Mouse (Mus musculus) gastrocnemius, postnatal 14 days (tissue): ENCODE data around the gene Prkd3. TPM values are rescaled to one million over a fixed set of nuclear protein-coding genes. Genes with fewer than 3 reads are reported as not detected.

Experiments used
- DNase-seq: peaks from one replicate; pipeline ENCODE4 v3.0.0; 2021; ENCODE audit warnings: mixed read lengths
- intact Hi-C: fragments of 180-260 bp; cut with DNase I; formaldehyde crosslinking; loops from one replicate; pipeline ENCODE4 v1.15.1; 2025; ENCODE audit warnings: low total_unique reads
- total RNA-seq, 2 experiments: library from RNA; stranded (reverse); gene quantifications; 2 replicates each; pipeline ENCODE4 v1.2.3; 2021

Gene Prkd3
- total RNA-seq, 2 experiments from 2014 or later, result 11.7 to 13.3 TPM

GRCm38 (mm10) chr17:79014911-79015685 is 5.5 kb downstream of the Prkd3 start:
- no peak for DNase-seq
- intact Hi-C loops, result no loop called here

GRCm38 (mm10) chr17:79013625-79014024 is 7.0 kb downstream of the Prkd3 start:
- no peak for DNase-seq
- intact Hi-C loops, result no loop called here

GRCm38 (mm10) chr17:78999745-79000270 is 20.8 kb downstream of the Prkd3 start:
- intact Hi-C loops, result no loop called here

GRCm38 (mm10) chr17:78999189-78999588 is 21.4 kb downstream of the Prkd3 start:
- no peak for DNase-seq
- intact Hi-C loops, result no loop called here

More at GRCm38 (mm10) chr17:78999745-79000270, 20.8 kb downstream of the Prkd3 start:
- DNase-seq, result no peak

GRCm38 (mm10) chr17:78998130-78998529 is 22.5 kb downstream of the Prkd3 start:
- DNase-seq, result no peak
- intact Hi-C loops, result no loop called here

GRCm38 (mm10) chr17:78994931-78995820 is 25.4 kb downstream of the Prkd3 start:
- DNase-seq, result no peak
- intact Hi-C loops, result no loop called here

GRCm38 (mm10) chr17:78994382-78994781 is 26.2 kb downstream of the Prkd3 start:
- no peak for DNase-seq
- intact Hi-C loops, result no loop called here

- no peak for DNase-seq
- intact Hi-C loops, result no loop called here
These were observed 26.9 kb downstream of the Prkd3 start for GRCm38 (mm10) chr17:78993670-78994069.

GRCm38 (mm10) chr17:78992303-78993027 is 28.2 kb downstream of the Prkd3 start:
- DNase-seq, result no peak
- intact Hi-C loops, result no loop called here

- intact Hi-C loops, result no loop called here
- no peak for DNase-seq
These were observed 29.1 kb downstream of the Prkd3 start for GRCm38 (mm10) chr17:78991549-78991948.

GRCm38 (mm10) chr17:78989015-78989414 is 31.6 kb downstream of the Prkd3 start:
- intact Hi-C loops, result no loop called here
- DNase-seq, result no peak

GRCm38 (mm10) chr17:78983736-78984135 is 36.9 kb downstream of the Prkd3 start:
- DNase-seq, result no peak
- intact Hi-C loops, result no loop called here

GRCm38 (mm10) chr17:78983166-78983565 is 37.5 kb downstream of the Prkd3 start:
- intact Hi-C loops, result no loop called here
- DNase-seq, result no peak

GRCm38 (mm10) chr17:78968500-78968899 is 52.1 kb downstream of the Prkd3 start:
- intact Hi-C loops, result no loop called here
- DNase-seq, result no peak

- DNase-seq, result no peak
- intact Hi-C loops, result no loop called here
These were observed 54.3 kb downstream of the Prkd3 start for GRCm38 (mm10) chr17:78966092-78966883.

- no peak for DNase-seq
- intact Hi-C loops, result no loop called here
These were observed 56.2 kb downstream of the Prkd3 start for GRCm38 (mm10) chr17:78964387-78964786.

- intact Hi-C loops, result no loop called here
- no peak for DNase-seq
These were observed 61.1 kb downstream of the Prkd3 start for GRCm38 (mm10) chr17:78959473-78959872.

- intact Hi-C loops, result no loop called here
These were observed 67.4 kb downstream of the Prkd3 start for GRCm38 (mm10) chr17:78953240-78953639.

GRCm38 (mm10) chr17:78952070-78952469 is 68.5 kb downstream of the Prkd3 start:
- no peak for DNase-seq
- intact Hi-C loops, result no loop called here

More at GRCm38 (mm10) chr17:78953240-78953639, 67.4 kb downstream of the Prkd3 start:
- no peak for DNase-seq
